Mouse (Mus musculus) brain, embryonic 18.5 days (tissue): Measurements from ENCODE around the gene Trhr2.

Source experiments
- DNase-seq: peaks from one replicate; pipeline ENCODE4 v3.0.0-alpha.2; 2012; ENCODE audit warnings: low read depth, low spot score

Gene Trhr2

DNA sequence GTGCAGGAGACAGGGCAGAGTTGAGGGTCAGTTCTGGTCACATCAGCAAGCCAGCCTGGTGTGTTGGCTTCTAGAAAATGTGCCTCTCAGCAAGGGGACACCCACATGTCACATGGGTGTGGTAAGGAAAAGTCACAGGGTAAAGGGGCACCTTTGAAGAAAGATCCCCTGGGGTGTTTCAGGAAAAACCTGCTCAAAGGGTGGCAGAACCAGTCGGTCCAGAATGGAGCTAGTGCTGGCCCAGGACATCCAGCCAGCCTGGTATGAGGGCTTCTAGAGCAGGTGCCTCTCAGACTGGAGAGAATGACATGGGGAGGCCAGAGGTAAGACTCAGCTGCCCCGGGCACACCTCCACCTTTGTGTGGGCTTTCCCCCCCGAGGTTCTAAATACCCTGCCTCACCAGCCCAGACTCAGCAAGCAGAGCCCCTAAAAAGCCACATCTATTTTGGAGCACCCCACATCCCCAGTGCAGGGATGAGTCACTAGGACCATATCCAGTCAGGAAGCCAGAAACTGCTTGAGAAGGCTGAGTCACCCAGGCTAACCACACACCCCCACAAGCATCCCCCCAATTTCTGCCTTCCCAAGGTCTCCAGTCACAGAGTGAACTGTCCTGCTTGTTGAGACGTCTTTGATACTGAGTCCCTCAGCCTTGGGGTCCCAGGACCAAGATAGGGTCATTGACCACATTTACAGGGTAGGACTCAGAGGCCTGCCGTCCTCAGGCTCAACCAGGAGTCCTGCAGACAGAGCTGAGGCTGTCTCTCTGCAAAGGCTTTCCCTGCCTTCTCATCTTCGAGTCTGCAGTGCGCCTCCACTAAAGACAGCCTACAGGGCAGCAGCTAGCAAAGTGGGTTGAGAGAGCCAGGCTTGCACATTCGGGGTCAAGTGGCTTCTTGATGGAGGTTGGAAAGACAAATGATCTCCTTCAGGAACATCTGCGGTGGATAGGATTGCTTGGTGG is 4.6 kb downstream of the Trhr2 start:
- DNase-seq = no peak

DNA sequence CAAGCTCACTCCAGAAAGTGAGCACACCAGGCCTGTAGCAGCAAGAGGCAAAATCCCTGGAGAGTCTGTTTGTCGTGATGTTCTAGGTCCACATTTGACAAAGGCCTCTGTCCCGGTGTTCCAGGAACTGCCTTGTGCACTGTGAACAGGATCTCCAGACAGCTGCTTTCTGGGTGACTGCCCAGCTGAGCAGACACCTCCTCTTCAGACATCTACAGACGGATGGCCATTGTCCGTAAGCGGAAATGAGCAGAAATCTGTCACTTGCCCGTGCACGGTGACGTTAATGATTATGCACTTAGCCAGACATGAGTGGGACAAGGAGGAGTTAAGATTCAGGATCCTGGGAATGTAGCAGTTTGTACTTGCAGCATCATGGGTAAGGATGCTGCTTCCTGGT is 6.4 kb downstream of the Trhr2 start:
- DNase-seq = no peak

DNA sequence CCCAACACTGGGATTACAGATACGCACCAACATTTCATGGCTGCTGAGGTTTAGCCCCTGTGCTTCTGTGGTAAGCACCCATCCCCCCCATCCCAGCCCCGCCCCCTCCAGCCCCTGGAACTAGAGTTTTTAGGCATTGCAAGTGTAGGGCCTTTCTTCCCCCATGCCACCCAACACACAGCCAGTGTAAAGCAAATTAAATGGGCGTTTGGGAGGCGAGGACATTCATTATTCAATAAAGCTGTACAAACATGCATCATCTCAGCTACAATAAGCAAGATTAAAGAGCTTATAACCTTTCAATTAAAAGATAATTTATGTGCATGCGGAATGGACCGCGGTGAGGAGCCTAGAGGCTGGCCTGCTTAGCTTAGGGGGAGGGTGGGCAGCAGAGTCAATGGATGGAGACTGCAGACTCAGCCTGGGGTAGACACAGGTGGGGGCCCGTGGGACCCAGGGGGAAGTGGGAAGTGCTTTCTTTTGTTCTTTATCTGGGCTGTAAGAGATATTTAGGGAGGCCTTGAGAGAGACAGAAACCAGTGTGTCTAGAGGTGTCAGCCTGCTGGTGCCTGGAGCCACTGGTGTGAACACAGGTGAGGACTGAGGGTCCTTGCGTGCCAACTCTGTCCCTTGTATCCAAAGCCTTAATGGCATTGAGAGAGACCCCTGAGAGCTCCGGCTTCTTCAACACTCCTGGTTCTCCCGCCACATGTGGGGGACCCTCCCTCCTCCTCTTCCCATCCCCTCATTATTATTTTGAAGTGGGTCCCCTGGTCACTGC is 10.0 kb downstream of the Trhr2 start:
- no peak for DNase-seq

DNA sequence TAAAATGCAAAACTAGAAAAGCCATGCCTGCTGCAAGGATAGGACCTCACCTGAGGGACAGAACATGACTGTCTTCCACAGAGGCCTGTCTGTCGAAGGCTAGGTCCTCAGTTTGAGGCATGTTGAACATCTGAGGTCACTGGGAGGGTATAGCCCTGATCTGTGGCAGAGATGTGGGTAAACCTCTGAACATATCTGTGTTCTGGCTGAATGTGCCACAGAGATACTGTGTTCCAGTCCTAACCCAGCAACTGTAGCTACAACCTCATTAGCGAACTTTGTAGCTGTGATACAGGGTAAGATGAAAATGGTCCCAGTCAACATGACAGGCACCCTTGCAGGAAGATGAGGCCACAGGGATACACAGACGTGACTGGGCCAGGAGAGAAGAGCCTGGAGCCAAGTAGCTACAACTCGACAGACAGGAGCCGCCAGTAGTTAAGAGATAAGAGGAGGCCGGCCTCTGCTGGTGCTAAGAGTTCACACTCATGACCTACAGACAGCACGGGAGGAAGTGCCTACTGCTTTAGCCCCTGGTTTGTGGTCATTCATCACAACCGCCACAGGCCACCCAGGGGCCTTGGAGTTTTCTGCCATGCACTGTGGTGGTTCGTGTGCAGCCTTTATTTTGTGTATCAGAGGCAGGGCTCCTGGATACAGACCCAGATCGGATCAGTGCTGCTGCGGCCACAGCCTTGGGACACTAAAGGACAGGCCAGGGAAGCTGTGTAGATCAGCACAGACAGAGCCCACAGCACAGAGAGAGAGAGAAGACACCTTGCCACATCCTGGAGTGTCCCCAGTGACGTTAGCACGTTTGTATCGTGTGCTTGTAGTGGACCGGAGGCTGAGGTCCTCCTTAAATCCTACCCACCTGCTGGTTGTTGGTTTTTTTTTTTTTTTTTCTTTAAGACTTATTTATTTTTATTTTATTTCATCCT is 10.9 kb downstream of the Trhr2 start:
- no peak for DNase-seq

DNA sequence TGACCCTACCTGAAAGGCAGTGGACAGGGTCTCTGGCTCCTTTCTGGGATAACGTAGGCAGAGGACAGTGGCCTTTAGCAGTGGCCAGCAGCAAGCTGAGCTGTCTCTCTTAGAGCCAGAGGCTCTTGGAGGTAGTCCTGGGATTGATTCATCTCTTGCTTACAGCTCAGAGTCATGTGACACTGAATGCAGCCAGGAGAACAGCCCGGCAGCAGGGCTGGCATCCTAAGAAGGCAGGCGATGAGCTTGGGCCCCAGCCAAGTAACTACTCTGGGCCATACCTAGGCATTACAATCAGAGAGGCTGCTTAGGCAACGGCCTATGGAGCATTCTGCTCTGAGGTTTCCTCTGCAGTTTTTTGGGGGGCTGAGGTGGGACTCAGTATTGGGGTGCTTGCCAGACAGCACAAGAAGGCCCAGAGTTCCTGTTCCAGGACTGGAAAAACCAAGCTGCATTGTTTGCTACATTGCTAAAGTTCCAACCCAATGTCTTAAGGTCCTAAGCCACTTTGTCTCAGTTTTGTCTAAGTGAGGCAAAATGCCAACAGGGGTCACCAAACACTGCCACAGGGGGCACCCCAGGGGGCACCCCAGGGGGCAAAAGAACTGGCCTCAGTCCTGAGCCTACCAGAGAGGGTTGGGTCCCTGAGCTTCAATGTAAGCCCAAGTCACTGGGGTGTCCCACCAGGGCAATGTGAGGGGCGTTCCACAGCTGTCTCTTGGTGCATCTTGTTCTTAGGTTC is 12.6 kb downstream of the Trhr2 start:
- DNase-seq = peak; percentile 42

DNA sequence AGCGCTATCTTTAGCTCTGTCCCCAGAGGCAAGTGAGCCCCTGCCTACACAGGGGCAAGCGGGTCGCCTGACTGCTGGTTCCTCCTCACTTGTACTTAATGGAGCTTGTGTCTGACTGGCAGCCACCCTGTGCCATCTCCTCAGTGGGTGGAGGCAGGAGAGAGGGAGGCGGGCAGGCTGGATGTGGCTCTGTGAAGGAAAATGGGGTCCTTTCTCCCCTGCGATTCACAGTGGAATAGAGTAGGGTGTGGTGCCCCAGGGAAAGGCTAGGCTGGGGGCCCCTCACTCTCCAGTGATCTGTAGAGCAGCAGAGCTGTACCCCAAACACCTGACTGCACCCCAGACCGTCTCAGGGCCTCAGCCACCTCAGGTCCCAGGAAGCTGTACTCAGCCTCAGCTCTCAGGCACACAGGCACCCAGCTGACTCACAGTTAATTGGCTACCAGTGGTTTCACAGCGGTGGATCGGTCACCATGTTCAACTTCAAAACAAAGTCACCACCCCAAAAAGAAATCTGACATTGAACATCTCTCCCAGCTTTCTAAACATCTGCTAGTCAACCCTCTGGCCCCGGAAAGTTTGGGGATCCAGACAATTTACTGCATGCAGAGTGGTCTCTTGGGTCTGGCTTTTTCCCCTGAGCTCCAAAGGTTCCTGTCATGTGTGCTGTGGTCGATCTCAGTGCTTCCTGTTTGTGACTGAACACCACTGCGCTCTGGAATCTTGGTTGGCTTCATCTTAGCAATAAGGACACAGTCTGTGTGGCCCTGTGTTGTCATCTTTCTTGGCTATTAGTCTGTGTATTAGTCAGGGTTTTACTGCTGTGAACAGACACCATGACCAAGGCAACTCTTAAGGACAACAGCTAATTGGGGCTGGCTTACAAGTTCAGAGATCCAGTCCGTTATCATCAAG is 15.1 kb downstream of the Trhr2 start:
- no peak for DNase-seq

DNA sequence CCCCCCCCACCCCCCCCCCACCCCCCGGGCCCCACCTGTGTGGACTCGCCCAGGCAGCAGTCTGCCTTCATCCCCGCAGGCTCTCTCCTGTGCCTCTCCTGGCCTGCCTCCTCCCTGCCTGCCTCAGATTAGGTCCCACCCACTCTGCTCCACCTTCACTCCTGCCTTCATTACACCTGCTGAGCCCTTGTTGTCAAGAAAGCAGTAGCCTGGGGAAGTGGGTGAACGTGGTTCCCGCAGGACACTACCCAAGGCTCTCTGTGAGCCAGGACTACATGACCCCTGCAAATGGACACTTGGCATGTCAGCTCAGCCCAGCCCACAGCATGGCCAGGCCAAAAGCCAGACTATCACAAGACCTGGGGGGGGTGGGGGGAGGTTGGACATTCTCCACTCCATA is 16.3 kb downstream of the Trhr2 start:
- DNase-seq = no peak

DNA sequence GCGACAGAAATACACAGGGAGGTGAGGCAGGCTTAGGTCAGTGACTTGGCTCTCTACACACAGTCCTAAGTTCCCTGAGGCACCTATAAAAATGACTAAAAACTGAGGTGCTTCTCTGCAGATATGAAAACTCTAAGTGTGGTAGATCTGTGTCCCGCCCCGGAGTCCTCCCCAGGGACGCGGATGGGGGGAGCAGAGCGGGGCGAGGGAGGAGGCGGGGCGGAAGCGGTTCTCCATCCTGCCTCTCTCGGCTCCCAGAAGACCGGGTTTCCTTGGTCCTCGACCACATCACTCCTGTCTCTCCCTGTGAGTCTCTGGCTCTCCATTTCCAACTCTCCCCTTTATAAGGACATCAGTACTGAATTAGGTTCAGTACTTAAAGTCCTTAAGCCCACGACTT is 16.8 kb downstream of the Trhr2 start:
- DNase-seq = no peak

DNA sequence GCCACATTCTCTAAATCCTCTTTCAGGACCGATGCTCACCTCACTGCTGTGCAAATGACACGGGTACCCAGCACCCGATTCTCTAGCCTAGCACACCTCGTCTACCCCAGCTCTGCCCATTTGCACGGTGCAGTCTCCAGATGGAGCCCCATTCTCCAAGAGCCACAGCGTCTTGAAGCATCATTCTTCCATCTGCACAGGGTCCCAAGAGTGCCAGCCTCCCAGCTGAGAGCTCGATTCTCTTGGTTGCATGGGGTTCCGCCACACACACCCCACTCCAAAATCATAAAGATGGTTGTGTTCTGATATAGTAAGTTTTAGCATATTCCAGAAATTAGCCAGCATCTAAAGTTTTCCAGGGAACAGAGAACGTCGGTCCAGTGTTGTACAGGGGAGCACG is 17.2 kb downstream of the Trhr2 start:
- DNase-seq = no peak

DNA sequence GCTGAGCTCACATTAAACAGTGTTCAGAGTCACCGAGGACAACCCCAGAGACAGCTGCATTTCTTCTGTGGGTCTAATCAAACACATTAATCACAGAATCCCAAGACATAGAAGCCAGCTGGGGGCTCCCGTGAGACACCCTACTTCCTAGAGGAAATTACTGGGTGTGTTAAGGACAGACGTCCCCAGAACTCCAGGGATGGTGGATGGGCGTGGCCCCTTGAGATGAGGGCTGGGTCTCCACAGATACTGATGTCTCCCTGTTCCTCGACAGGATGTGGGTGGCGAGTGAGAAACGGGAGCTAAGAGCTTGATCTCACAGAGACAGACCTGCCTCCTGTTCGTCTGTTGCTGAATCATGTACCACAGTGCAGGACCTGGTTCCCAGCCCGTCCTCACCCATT is 17.7 kb downstream of the Trhr2 start:
- no peak for DNase-seq

DNA sequence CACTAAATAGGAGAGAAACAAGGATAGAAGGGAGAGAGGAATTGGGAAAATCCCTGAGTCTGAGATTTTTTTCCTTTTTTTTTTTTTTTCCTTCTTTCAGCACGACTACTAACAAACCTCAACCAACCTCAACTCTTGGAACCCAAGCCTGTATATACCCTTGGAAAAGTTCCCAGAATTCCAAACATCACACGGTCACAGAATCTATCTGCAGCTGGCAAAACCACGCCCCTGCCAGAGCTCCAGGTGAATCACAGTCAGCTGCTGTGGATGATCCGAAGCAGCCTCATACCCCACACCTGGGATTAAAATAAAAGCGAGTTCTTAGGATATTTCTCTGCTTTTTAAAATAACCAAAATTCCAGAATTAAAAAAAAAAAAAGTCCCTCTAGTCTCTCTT is 18.2 kb downstream of the Trhr2 start:
- DNase-seq = no peak

DNA sequence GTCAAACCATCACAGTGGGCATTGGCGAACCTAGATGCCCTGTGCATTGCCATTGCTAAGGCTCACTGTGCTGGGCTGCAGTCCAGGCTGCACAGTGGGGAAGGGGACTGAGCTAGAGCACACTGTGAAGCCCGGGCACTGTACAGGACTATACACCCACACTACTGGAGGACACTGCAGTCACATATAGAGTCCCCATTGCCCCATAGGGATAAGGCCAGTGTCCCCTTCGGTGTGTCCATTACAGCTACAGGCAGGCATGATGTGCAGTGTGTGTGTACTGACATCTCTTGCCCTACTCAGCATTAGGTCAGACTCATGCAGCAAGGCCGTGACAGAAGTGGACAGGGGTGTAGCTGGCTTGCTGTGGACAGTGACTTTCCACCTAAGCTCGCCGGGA is 18.8 kb downstream of the Trhr2 start:
- no peak for DNase-seq

DNA sequence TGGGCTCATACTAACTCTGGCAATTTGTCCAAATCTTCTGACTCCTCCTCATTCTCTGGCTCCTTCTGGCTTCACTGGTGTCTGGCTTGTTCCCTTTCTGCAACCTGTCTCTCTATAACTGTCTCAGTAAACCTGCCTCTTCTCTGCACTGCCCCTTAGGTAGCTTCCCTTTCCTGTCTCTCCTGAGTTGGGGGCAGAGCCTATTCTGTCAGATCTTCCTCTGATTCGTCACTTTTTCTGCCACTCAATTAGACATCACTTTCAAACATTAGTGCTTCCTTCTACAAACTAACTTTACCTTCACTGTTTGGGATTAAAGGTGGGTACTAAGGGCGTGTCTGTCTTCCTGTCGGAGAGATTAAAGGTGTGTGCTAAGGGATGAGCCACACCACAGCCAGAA is 19.8 kb downstream of the Trhr2 start:
- DNase-seq = no peak

DNA sequence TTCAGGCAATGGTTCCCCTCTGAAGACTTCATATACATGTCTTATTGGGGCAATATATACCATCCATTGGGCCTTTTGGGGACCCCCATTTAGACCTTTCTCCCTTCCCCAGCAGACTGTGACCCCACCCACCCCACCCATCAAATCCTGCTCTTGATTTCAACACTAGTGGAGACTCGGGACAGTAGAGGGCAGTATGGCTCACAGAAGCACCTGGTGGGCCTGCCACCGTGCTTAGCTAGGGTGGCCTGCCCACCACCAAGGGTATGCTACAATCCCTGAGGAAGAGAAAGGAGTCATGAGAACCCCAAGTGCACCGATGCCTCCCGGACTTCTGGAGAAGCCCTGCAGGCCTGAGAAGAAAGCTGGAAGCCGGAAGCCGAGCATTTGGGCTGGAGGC is 21.7 kb downstream of the Trhr2 start:
- no peak for DNase-seq

DNA sequence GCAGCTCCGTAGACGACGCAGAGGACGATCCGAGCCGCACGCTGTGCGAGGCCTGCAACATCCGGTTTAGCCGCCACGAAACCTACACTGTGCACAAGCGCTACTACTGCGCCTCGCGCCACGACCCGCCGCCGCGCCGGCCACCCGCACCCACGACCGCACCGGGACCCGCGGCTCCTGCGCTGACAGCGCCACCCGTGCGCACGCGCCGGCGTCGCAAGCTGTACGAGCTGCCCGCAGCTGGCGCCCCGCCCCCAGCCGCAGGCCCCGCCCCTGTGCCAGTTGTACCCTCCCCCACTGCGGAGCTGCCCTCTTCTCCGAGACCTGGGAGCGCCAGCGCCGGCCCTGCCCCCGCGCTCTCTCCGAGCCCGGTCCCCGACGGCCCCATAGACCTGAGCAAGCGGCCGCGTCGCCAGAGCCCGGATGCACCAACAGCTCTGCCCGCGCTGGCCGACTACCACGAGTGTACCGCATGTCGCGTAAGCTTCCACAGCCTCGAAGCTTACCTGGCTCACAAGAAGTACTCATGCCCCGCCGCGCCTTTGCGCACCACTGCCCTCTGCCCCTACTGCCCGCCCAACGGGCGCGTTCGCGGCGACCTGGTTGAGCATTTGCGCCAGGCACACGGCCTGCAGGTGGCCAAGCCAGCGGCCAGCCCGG is 24.2 kb downstream of the Trhr2 start:
- DNase-seq = no peak

DNA sequence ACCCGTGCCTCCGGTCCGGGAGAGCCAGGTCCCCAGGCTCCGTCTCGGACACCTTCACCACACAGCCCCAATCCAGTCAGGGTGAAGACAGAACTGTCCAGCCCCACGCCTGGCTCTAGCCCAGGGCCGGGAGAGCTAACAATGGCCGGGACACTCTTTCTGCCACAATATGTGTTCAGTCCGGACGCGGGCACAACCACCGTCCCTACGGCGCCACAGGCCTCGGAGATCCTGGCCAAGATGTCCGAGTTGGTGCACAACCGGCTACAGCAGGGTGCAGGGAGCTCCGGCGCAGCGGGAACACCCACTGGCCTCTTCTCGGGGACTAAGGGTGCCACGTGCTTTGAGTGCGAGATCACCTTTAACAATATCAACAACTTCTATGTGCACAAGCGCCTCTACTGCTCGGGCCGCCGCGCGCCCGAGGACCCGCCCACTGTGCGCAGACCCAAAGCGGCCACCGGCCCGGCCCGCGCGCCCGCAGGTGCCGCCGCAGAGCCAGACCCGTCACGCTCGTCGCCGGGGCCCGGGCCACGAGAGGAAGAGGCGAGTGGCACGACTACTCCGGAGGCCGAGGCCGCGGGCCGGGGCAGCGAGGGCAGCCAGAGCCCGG is 24.8 kb downstream of the Trhr2 start:
- no peak for DNase-seq

DNA sequence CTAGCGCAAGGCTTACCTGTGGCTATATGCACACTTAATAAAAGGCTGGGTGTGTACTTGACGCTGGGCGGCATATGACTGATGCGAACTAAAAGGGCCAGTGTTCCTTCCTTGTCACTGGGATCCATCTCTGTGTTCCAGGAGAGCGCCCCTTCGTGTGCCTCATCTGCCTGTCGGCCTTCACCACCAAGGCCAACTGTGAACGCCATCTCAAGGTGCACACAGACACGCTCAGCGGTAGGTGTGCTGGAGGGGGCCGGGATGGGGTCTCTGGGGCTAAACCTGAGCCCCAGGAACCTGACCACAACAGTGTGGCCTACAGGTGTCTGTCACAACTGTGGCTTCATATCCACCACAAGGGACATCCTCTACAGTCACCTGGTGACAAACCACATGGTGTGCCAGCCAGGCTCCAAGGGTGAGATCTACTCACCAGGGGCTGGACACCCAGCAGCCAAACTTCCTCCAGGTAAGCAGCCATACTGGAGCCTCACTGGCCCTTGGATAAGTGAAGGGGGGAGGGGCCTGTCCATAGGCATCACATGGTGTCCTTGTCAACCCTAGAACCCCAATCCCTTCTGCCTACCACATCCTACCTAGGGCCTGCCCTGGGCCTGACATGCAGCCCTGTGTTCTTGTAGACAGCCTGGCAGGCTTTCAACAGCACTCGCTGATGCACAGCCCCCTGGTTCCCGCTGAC is 25.6 kb downstream of the Trhr2 start:
- DNase-seq = no peak

DNA sequence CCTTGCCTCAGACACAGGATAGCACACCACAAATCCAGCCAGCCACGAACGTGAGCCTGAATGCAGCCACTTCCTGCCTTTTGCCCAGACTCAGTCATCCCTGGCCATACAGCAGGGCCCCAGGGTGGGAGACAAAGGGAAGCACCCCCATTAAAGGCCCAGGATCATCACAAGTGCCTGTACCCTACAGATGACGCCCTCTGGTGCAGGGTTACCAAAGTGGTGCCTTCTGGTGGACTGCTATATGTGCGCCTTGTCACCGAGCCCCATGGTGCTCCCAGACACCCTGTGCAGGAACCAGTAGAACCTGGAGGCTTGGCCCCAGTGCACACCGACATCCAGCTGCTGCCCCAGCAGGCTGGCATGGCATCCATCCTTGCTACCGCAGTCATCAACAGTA is 27.0 kb downstream of the Trhr2 start:
- DNase-seq = no peak
